Mouse (Mus musculus) 416B (cell line): ENCODE results near the gene Kcnt2.

ENCODE experiments used
- DNase-seq: peaks from one replicate; pipeline ENCODE4 v3.0.0; 2011; ENCODE audit warnings: low read depth

The Kcnt2 gene

GRCm38 (mm10) chr1:140245876-140246597 is at the start of gene Kcnt2:
Kcnt2 (plus strand) TSS chr1:140246158.
- DNase-seq = no peak

DNA sequence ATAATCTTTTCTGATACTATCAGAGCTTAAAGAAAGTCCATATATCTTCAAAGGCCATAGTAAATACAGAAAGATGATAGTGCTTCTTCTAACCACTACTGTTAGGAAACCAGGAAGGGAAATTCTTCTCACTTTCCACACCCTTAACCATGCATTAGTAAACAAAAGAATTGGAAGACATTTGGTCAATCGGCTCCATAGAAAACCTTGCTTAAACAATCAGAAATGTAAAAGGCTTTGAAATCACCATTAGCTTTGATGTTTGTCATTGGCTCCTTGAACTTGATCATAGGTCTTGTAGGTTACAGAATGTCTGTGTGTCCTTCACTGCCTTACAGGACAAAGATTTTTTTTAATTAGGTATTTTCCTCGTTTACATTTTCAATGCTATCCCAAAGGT is 40.6 kb upstream of the Kcnt2 start:
- no peak for DNase-seq

DNA sequence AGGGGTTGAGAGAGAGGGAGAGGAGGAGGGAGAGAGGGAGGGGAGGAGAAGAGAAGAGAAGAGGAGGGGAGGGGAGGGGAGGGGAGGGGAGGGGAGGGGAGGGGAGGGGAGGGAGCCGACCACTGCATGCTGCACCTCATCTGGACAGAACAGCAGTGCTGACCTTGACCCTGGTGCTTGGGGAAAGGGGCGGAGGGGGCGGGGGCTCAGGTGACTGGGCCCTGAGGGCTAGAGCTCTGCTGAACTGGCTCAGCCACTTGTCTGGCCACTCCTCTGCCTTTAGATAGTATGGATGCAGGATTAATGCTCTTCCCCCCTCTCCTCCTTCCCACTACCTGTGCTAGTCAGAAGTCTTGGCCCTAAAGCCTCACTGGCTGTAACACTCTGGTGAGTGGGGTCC is 20.7 kb upstream of the Kcnt2 start:
- no peak for DNase-seq

GRCm38 (mm10) chr1:140226673-140227072 is 19.3 kb upstream of the Kcnt2 start:
- no peak for DNase-seq

DNA sequence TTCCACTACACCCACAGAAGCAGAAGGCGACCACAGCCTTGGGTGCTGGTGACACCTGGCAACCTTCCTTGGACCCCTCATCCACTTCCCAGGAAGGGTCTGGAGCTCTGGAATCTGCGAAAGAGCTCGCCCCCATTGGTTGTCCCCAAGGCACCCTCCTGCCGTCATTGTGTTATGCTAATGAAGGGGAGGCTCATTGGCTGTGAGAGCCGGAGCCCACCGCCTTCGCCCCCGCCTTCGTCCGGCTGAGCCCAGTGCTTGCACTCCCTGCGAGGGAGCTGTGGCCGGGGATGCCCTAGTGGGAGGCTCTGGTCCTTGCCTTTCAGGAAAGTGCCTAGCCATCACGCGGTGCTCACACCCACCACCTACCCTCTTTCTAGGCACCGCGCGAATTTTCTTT is 493 bp upstream of the Kcnt2 start:
- no peak for DNase-seq

GRCm38 (mm10) chr1:140264696-140265095 is 18.7 kb downstream of the Kcnt2 start:
- DNase-seq = no peak

DNA sequence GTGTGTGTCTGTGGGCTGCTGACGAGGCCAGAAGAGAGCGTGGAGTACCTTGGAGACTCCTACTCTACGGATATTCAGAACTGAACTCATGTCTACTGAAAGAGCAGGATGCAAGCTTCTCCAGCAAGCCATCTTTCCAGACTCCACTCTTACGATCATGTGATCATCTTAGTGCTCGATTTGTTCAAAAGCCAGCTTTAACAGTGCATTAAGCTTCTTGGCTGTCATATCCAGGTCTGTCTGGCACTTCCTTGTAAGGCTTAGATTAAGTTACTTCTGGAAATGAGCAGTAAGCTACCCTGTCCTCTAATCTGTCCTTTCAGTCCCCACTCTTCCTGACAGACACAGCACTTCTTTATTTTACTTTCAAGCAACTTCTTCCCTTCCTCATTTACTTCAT is 20.1 kb downstream of the Kcnt2 start:
- DNase-seq = no peak

DNA sequence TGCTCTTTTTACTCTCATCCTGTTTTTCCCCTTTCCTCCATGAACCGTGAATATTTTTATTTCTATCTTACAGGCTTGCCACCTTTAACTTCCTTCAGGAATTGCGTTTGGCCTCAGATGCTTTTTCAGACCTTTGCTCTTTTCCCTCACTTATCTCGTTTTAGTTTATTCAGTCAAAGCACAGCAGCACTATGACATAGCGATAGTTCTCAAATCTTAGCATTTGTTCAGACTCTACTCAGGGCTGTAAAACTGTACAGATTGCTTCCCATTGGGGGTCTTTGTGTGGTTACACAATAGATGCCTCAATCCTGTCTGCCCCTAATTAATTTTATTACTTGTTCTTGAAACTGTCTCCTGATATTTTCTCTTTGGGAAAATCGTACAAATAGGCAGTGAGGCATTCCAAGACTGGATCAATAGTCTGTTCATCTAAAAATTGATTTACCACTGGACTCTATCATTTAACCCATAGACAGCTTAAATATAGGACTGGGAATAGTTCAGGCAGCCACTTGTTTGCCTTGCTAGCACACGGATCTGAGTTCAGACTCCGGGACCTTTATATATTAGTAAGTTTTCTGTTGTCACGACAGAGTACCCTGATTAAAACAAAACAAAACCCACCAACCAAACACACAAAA is 20.8 kb downstream of the Kcnt2 start:
- DNase-seq = no peak

- no peak for DNase-seq
Measured at GRCm38 (mm10) chr1:140267288-140267687, 21.3 kb downstream of the Kcnt2 start.

- no peak for DNase-seq
Measured at GRCm38 (mm10) chr1:140273624-140274023, 27.7 kb downstream of the Kcnt2 start.

DNA sequence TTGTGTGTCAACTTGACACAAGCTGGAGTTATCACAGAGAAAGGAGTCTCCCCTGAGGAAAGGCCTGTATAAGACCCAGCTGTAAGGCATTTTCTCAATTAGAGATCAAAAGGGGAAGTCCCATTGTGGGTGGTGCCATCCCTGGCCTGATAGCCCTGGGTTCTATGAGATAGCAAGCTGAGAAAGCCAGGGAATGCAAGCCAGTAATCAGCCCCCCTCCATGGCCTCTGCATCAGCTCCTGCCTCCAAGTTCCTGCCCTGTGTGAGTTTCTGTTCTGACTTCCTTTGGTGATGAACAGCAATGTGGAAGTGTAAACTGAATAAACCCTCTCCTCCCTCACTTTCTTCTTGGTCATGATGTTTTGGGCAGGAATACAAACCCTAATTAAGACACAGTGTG is 29.9 kb downstream of the Kcnt2 start:
- no peak for DNase-seq

- DNase-seq = no peak
Measured at GRCm38 (mm10) chr1:140293140-140293539, 47.2 kb downstream of the Kcnt2 start.

GRCm38 (mm10) chr1:140295482-140295881 is 49.5 kb downstream of the Kcnt2 start:
- no peak for DNase-seq

GRCm38 (mm10) chr1:140304244-140304643 is 58.3 kb downstream of the Kcnt2 start:
- DNase-seq = no peak

DNA sequence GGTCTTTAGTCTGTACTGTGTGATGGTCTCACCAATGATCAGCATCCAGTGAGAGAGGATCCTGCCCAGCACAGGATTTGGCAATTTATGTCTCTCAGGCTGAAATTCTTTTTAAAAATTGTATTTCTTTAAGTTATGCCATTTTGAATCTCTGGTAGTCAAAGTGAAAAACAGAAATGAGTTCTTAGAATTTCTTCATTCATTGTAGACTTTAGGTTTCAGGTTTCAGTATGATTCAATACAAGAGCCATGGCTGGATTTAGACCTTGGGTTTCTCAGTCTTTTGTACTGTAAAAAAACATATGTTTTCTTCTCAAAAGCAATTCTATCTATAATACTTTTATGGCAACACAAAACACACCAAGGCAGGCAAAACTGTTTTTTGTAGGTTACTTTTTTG is 59.4 kb downstream of the Kcnt2 start:
- no peak for DNase-seq

- peak; percentile 6 for DNase-seq
Measured at GRCm38 (mm10) chr1:140306339-140306738, 60.4 kb downstream of the Kcnt2 start.

GRCm38 (mm10) chr1:140310739-140311138 is 64.8 kb downstream of the Kcnt2 start:
- no peak for DNase-seq

GRCm38 (mm10) chr1:140325088-140325487 is 79.1 kb downstream of the Kcnt2 start:
- no peak for DNase-seq

- DNase-seq = no peak
Measured at GRCm38 (mm10) chr1:140326709-140327108, 80.8 kb downstream of the Kcnt2 start.

- DNase-seq = no peak
Measured at GRCm38 (mm10) chr1:140333702-140334101, 87.7 kb downstream of the Kcnt2 start.

GRCm38 (mm10) chr1:140338417-140338816 is 92.5 kb downstream of the Kcnt2 start:
- DNase-seq = no peak

- no peak for DNase-seq
Measured at GRCm38 (mm10) chr1:140339368-140339767, 93.4 kb downstream of the Kcnt2 start.

DNA sequence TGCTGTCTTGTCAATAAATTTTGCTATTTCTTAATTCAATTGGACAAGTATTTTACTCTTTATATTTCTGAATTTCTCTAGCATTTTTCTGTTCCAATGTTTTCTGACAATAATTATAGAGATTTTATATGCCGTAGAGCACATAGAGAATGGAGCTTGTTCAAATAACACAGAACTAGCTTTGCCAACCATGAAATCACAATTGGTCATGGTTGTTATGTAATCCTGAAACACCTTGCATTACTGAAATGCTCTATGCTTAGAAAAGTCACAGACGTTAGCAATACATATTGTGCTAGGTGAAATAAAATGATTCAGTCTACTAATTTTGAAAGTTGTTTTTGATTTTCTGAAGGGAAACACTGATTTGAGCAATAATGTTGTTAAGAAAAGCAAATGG is 118.8 kb downstream of the Kcnt2 start:
- no peak for DNase-seq

DNA sequence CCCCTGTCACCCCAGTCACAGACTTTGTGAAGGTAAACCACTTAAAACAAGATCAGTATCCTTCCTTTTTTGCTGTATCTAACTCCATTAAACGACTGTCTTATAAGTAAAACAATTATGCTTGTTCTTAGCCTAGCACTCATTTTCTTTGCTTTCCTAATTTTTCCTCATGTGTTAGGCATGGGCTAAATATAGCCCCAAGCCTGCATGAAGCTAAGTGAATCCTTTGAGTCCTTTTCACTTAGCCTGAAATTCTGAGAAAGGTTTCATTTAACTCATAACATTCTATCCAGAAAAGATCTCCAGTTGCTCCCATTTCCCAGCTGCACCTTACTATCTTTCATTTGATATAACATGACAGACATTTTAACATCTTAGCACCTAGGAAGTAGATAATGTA is 127.6 kb downstream of the Kcnt2 start:
- no peak for DNase-seq
